Mouse (Mus musculus) liver, postnatal 0 days (tissue): ENCODE results near the gene Cdc42bpa.

Experiments used
- CTCF ChIP-seq: sonication (generic); IDR thresholded peaks from 2 replicates; pipeline ENCODE4 v1.5.1; 2016; ENCODE audit warnings: antibody characterized with exemption, low read depth
- EP300 ChIP-seq: IDR thresholded peaks from 2 replicates; pipeline ENCODE4 v1.6.1; 2016; ENCODE audit warnings: antibody characterized with exemption, low read depth, mild to moderate bottlenecking

- TF ChIP-seq CTCF (no peak), EP300 (no peak)
These were observed 226.1 kb downstream of the Cdc42bpa start for GRCm38 (mm10) chr1:180186371-180186770.
